Mouse (Mus musculus) midbrain, embryonic 12.5 days (tissue): ENCODE measurements around the gene Tsks. TPM values are rescaled to one million over a fixed set of nuclear protein-coding genes. Genes with fewer than 3 reads are reported as not detected.
A peak's percentile ranks its signal among the peaks of the same experiment; 100 is the strongest.

Experiments used
- ATAC-seq: fragments of 200-750 bp; cut with Nextera tagmentation; 2 replicates; pipeline ENCODE4 v1.8.0; 2017; ENCODE audit warnings: low read depth, moderate TSS enrichment, moderate library complexity; ENCODE audit not compliant: low FRiP score
- H3K27ac ChIP-seq: fragments of 300-500 bp; sonication (generic); replicated peaks from 2 replicates; pipeline ENCODE4 v1.5.1; 2016; ENCODE audit warnings: mild to moderate bottlenecking
- H3K27me3 ChIP-seq: fragments of 300-500 bp; sonication (generic); 2 replicates; pipeline ENCODE4 v1.6.1; 2016; ENCODE audit warnings: mild to moderate bottlenecking
- H3K36me3 ChIP-seq: fragments of 300-500 bp; sonication (generic); 2 replicates; pipeline ENCODE4 v1.6.1; 2016
- H3K4me1 ChIP-seq: fragments of 300-500 bp; sonication (generic); 2 replicates; pipeline ENCODE4 v1.6.1; 2016
- H3K4me2 ChIP-seq: fragments of 300-500 bp; sonication (generic); replicated peaks from 2 replicates; pipeline ENCODE4 v1.6.1; 2016; ENCODE audit warnings: mild to moderate bottlenecking, moderate library complexity
- H3K4me3 ChIP-seq: fragments of 300-500 bp; sonication (generic); 2 replicates; pipeline ENCODE4 v1.5.1; 2016; ENCODE audit warnings: mild to moderate bottlenecking
- H3K9ac ChIP-seq: fragments of 300-500 bp; sonication (generic); replicated peaks from 2 replicates; pipeline ENCODE4 v1.6.1; 2016; ENCODE audit warnings: mild to moderate bottlenecking, moderate library complexity
- H3K9me3 ChIP-seq: fragments of 300-500 bp; sonication (generic); 2 replicates; pipeline ENCODE4 v1.6.1; 2016; ENCODE audit warnings: mild to moderate bottlenecking
- WGBS: fragments of 180-500 bp; shearing (Covaris S2); methylation state at CpG from one replicate; pipeline ENCODE4 v1.1.7; 2016; 5-methylcytosine and 5-hydroxymethylcytosine counted together
- polyA plus RNA-seq: library from polyadenylated mRNA; unstranded; fragments of >200 nt; fragmentation: Nextera tagmentation; extraction: Ambion mirVana; gene quantifications from 2 replicates; pipeline ENCODE4 v1.2.1, GENCODE M21; 2016

Gene Tsks
- polyA plus RNA-seq, 1 experiment from 2014 or later, result 0.20 TPM

DNA sequence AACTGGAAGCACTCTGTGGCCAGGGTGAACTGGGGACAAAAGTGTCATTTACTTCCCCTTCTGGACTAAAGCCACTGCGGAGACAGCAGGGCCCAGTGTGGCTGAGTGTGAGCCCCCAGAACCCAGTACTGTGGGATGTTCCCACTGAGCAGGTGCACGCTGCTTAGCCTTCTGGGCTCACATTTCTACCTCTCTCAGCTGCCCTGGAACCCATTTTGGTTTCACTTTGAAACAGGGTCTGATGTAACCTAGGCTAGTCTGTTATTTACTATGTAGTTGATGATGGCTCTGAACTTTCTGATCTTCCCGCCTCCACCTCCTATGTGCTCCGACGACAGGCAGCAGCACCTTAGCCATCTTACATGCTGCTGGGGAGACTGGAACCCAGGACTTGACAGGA lies 19.8 kb downstream of the Tsks start:
- Histone ChIP-seq H3K36me3 (peaks cover 78% of the 10 kb centered on the region), H3K4me3 (no peak overlapping the region), H3K9me3 (no peaks in the 10 kb centered on the region), H3K9ac (no peak overlapping the region), H3K27me3 (no peaks in the 10 kb centered on the region), H3K27ac (no peak overlapping the region), H3K4me1 (no peaks in the 10 kb centered on the region), H3K4me2 (no peak overlapping the region)
- WGBS, result 90% methylated on average over 5 of the region's 5 CpGs
- ATAC-seq, result no peak

DNA sequence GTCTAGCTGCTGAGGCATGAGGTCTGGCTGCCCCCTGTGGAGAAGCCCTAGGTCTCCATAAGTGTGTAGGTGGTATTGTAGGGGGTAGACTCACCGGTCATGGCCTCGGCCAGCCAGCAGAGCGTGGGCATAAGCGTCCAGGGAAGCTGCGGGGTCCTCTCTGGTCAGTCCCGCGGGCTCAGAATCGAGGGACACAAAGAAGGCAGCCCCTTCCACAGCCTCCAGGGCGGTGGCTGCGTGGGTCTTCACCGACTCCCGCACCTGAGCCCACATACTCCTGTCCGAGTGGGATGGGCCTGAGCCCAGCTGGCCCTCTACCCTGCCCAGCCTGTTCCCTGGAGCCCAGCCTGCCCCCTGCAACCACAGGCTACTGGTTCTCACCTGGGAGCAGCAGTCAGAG lies 22.0 kb downstream of the Tsks start:
- no peak overlapping the region for H3K4me2 ChIP-seq
- H3K36me3 ChIP-seq, result peaks cover 68% of the 10 kb centered on the region
- 93% methylated on average over 11 of the region's 13 CpGs for WGBS
- H3K27ac ChIP-seq, result no peak overlapping the region
- no peaks in the 10 kb centered on the region for H3K4me1 ChIP-seq
- no peak overlapping the region for H3K9ac ChIP-seq
- ATAC-seq, result no peak
- H3K9me3 ChIP-seq, result no peaks in the 10 kb centered on the region
- H3K4me3 ChIP-seq, result no peak overlapping the region
- H3K27me3 ChIP-seq, result no peaks in the 10 kb centered on the region

GRCm38 (mm10) chr7:44965975-44966374 lies 23.0 kb downstream of the Tsks start:
- ATAC-seq, result no peak
- no peaks in the 10 kb centered on the region for H3K9me3 ChIP-seq
- no peak overlapping the region for H3K27ac ChIP-seq
- H3K36me3 ChIP-seq, result peaks cover 62% of the 10 kb centered on the region
- H3K27me3 ChIP-seq, result no peaks in the 10 kb centered on the region
- no peak overlapping the region for H3K4me2 ChIP-seq
- 84% methylated on average over 7 of the region's 7 CpGs for WGBS
- H3K4me1 ChIP-seq, result peaks cover 2% of the 10 kb centered on the region
- H3K9ac ChIP-seq, result no peak overlapping the region
- H3K4me3 ChIP-seq, result no peak overlapping the region

DNA sequence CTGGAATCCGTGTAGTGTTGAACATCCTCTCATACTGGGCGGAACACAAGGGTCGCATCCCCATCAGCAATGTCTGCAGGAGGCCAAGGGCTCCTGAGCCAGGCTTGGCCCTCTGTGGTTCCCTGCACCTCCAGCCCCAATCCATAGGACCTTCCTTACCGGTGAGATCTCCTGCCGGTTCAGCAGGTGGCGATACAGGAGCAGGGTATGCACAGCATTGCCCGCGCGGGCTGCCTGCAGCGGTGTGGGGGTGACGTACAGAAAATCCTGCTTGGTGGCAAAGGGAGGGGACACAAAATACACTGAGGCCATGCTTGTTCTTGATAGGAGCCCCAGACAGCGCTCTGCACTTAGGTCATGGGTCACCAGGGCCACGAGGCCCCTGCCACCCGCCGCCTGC lies 23.6 kb downstream of the Tsks start:
- H3K27ac ChIP-seq, result no peak overlapping the region
- no peak overlapping the region for H3K4me3 ChIP-seq
- H3K9me3 ChIP-seq, result no peaks in the 10 kb centered on the region
- H3K4me2 ChIP-seq, result no peak overlapping the region
- peaks cover 56% of the 10 kb centered on the region for H3K36me3 ChIP-seq
- ATAC-seq, result no peak
- H3K9ac ChIP-seq, result no peak overlapping the region
- WGBS, result 77% methylated on average over 15 of the region's 15 CpGs
- H3K27me3 ChIP-seq, result no peaks in the 10 kb centered on the region
- peaks cover 9% of the 10 kb centered on the region for H3K4me1 ChIP-seq

DNA sequence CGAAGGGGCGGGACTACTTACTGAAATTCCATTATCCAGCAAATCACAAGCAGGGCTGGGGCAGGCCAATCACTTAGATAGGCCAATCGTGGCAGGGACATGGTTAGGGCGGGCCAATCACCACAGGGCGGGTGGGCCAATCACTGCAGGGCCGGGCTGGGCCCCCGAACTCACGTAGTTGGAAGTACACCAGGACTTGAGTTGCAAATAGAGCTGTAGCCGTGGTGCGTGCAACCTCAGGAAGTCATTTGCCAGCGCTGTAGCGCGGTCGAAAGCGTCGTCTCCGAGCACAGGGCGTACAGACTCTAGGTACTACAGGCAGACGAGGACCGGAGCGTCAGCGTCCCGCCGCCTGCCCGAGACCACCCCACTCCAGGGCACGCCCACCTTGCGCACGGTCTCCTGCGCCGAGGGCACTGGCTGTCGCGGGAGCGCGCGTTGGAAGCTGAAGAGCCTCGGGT lies 27.3 kb downstream of the Tsks start:
- Histone ChIP-seq H3K4me3 (peak overlapping the region; percentile 56), H3K9me3 (no peaks in the 10 kb centered on the region), H3K4me2 (peak overlapping the region; percentile 68), H3K27me3 (no peaks in the 10 kb centered on the region), H3K36me3 (peaks cover 27% of the 10 kb centered on the region), H3K27ac (peak overlapping the region; percentile 83), H3K4me1 (peaks cover 34% of the 10 kb centered on the region), H3K9ac (peak overlapping the region; percentile 48)
- under 1% methylated on average over 36 of the region's 36 CpGs for WGBS
- ATAC-seq, result peak; percentile 95

GRCm38 (mm10) chr7:44971142-44971541 lies 28.1 kb downstream of the Tsks start:
- H3K9ac ChIP-seq, result peak overlapping the region; percentile 48
- peak overlapping the region; percentile 83 for H3K27ac ChIP-seq
- WGBS, result 71% methylated on average over 7 of the region's 7 CpGs
- no peaks in the 10 kb centered on the region for H3K27me3 ChIP-seq
- H3K36me3 ChIP-seq, result peaks cover 26% of the 10 kb centered on the region
- no peaks in the 10 kb centered on the region for H3K9me3 ChIP-seq
- peaks cover 36% of the 10 kb centered on the region for H3K4me1 ChIP-seq
- peak overlapping the region; percentile 68 for H3K4me2 ChIP-seq
- no peak for ATAC-seq
- peak overlapping the region; percentile 56 for H3K4me3 ChIP-seq

- Histone ChIP-seq H3K4me1 (peaks cover 36% of the 10 kb centered on the region), H3K9me3 (no peaks in the 10 kb centered on the region), H3K4me2 (peak overlapping the region; percentile 82), H3K4me3 (peak overlapping the region; percentile 51), H3K9ac (peak overlapping the region; percentile 66), H3K36me3 (peaks cover 35% of the 10 kb centered on the region), H3K27me3 (no peaks in the 10 kb centered on the region), H3K27ac (peak overlapping the region; percentile 95)
- WGBS, result 33% methylated on average over 14 of the region's 14 CpGs
- ATAC-seq, result no peak
Observed at GRCm38 (mm10) chr7:44973415-44974130, 30.6 kb downstream of the Tsks start.

- peaks cover 45% of the 10 kb centered on the region for H3K36me3 ChIP-seq
- H3K4me3 ChIP-seq, result peak within 1 kb of the TSS; percentile 51
- H3K27ac ChIP-seq, result peak within 1 kb of the TSS; percentile 95
- H3K9me3 ChIP-seq, result no peaks in the 10 kb centered on the region
- H3K9ac ChIP-seq, result peak within 1 kb of the TSS; percentile 66
- peak; percentile 48 for ATAC-seq
- H3K4me1 ChIP-seq, result peaks cover 36% of the 10 kb centered on the region
- no peaks in the 10 kb centered on the region for H3K27me3 ChIP-seq
- H3K4me2 ChIP-seq, result peak within 1 kb of the TSS; percentile 82
- WGBS, result 2% methylated on average over 22 of the region's 22 CpGs
Observed at GRCm38 (mm10) chr7:44974383-44975116, 31.5 kb downstream of the Tsks start, which contains the start of gene Cpt1c. TSS of gene Cpt1c (minus strand) at chr7:44974851.

DNA sequence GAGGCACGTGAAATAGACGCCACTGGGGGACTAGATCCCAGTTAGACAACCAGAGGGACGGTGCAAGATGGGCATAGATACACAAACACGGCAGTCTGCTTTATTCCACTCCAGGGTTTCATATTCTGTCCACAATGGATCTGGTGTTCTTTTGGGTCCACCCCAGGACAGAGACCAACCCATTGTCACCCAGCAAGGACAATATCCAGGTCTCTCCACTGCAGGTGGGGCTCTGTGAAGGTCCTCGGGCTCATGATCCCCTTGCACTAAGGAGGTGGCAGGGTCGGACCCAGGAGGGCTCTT lies 32.1 kb downstream of the Tsks start:
- WGBS, result 20% methylated on average over 6 of the region's 6 CpGs
- H3K4me2 ChIP-seq, result peak overlapping the region; percentile 82
- peak overlapping the region; percentile 28 for H3K9ac ChIP-seq
- peaks cover 36% of the 10 kb centered on the region for H3K4me1 ChIP-seq
- H3K36me3 ChIP-seq, result peaks cover 50% of the 10 kb centered on the region
- no peaks in the 10 kb centered on the region for H3K9me3 ChIP-seq
- ATAC-seq, result no peak
- no peaks in the 10 kb centered on the region for H3K27me3 ChIP-seq
- H3K27ac ChIP-seq, result peak overlapping the region; percentile 95
- H3K4me3 ChIP-seq, result peak overlapping the region; percentile 10; the same call in 1 of the 2 replicates

- Histone ChIP-seq H3K4me3 (no peak overlapping the region), H3K36me3 (peaks cover 78% of the 10 kb centered on the region), H3K9me3 (no peaks in the 10 kb centered on the region), H3K27ac (no peak overlapping the region), H3K9ac (no peak overlapping the region), H3K27me3 (no peaks in the 10 kb centered on the region), H3K4me1 (peaks cover 14% of the 10 kb centered on the region), H3K4me2 (no peak overlapping the region)
- ATAC-seq, result no peak
- 90% methylated on average over 3 of the region's 3 CpGs for WGBS
Observed at GRCm38 (mm10) chr7:44978300-44978699, 35.3 kb downstream of the Tsks start.

DNA sequence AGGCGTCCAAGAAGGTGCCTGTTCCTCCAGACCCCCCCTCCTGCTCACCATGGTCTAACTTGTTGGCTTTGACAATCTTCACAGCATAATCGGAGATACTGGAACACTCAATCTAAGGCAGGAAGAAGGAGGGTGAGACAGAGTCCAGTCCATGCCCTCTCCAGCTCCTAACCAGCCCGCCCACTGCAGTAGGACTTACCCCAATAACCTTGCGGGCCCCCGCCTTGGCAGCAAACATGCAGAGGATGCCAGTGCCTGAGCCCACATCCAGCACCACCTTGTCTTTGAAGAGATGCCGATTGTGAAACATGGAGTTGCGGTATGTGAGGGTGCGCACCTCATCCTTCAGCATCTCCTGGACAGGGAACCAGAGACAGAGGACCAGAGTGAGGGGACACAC lies 38.5 kb downstream of the Tsks start:
- Histone ChIP-seq H3K27ac (no peak overlapping the region), H3K9ac (no peak overlapping the region), H3K4me2 (no peak overlapping the region), H3K36me3 (peaks cover 65% of the 10 kb centered on the region), H3K27me3 (no peaks in the 10 kb centered on the region), H3K4me1 (peaks cover 23% of the 10 kb centered on the region), H3K9me3 (no peaks in the 10 kb centered on the region), H3K4me3 (no peak overlapping the region)
- ATAC-seq, result no peak
- 97% methylated on average over 8 of the region's 8 CpGs for WGBS

DNA sequence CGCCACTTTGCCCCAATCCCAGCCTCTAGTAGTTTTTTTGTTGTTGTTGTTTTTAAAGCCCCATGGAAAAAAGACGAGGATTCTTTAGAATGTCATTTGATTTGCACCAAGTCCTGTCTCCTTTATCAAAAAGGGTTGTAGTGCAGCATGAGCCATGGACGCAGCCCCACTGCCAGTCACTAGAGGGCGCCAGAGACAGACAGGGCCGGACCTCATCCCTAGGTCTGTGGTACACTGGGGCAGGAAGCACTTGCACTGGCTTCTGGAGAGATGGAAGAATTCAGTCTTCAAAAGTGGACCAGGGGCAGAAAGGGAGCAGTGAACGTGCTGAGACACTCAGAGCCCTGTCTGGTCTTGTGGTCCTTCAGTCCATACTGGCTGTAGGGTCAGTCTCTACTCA lies 40.1 kb downstream of the Tsks start:
- Histone ChIP-seq H3K9ac (no peak overlapping the region), H3K36me3 (peaks cover 50% of the 10 kb centered on the region), H3K27me3 (no peaks in the 10 kb centered on the region), H3K4me1 (peaks cover 26% of the 10 kb centered on the region), H3K27ac (peak overlapping the region; percentile 94; the same call in 1 of the 2 replicates), H3K4me2 (0 out of 2 replicates have a peak overlapping the region, but pooled peaks have one; percentile 62), H3K9me3 (no peaks in the 10 kb centered on the region), H3K4me3 (peak overlapping the region; percentile 82)
- 36% methylated on average over 6 of the region's 6 CpGs for WGBS
- ATAC-seq, result no peak
